Mouse (Mus musculus): Measurements from ENCODE around the gene Praf2.
A peak's percentile ranks its signal among the peaks of the same experiment; 100 is the strongest.
"Not testable (repeated sequence)": the region's sequence is repeated elsewhere in the genome, so short reads cannot be mapped to it uniquely, and the experiment has no call there.

Gene Praf2

DNA sequence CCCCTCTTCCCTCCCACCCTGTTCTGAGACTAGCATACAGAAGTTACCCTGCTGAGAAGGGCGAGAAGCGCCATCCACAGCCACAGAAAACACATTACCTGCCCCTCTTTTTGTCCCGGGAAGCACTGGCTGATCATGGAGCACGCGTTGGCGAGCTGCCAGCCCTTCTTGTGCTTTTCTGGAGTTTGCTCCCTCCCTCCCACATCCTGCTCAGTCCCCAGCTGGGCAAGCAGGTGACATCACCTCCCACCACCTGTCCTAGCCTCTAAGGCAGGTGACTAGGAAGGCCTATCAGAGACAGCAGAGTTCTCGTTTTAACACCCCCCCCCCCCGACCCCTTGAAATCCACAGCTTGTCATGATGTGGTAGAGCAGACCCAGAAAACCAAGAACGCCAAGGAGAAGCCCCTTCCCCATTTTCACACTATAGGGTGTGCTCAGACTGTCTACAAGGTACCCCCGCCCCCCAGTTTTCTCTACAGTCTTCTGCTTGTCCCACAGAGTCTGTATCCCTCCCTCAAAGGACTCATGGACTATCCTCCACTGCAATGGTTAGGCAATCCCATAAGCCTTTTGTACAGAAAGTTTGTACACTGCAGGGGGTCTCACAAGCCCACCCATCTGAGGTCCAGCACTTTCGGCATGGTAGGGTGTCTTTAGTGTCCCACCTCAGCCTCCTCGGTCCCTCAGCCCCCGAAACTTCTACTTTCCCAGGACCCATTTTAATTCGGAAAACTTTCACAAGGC is 11.3 kb downstream of the Praf2 start:
- no peak for DNase-seq (ENCODE audit: low read depth, low spot score)

DNA sequence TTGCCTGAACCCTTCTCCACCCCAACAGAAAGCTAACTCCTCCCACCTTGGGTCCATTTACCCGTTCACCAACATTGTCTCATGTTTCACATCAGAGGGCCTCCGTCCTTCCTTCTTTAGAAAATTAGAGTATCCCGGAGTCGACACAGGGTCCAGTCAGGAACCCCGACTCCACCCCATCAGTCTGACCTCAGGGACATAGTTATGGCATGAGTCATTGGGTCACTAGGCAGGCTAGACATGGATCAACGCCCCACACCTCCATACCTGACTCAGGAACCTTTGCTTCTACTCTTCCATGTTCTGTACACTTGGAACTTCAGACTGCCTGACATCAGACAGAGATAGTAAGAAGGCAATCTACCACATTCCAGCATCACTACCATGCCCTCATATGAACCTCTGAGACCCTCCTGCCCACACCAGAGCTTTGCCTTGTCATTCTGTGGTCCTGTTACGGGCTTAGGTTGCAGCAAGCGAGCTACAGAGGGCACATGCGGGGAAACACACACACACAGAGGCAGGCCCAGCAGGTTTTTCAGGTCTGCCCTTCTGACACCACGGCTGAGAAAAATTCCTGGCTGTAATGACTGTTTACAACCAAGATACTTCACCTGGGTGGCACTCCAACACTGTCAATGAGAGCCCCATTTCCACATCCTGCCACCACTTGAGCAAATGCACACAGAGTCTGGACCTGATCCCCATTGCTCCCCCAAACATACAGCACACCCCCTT is 12.0 kb downstream of the Praf2 start:
- DNase-seq (ENCODE audit: low read depth, low spot score): no peak

DNA sequence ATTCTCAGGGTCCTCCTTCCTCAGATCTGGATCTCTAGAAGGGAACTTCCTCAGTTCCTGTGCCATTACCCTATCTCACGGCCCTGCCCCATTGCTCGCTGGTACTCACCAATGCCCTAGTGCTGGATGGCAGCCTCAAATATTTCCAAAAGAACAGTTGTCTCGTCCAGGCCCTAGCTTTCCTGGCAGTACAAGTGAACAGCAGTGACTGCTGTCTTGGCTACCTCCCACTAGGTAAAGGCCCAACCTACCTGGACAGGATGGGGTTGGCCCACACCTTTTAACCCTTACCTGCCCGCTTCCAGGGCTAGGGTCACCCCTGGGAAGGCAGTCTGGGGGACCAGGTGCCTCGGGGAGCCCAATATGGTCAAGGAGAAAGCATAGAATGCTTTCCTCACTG is 12.9 kb downstream of the Praf2 start:
- DNase-seq (ENCODE audit: low read depth, low spot score): no peak

DNA sequence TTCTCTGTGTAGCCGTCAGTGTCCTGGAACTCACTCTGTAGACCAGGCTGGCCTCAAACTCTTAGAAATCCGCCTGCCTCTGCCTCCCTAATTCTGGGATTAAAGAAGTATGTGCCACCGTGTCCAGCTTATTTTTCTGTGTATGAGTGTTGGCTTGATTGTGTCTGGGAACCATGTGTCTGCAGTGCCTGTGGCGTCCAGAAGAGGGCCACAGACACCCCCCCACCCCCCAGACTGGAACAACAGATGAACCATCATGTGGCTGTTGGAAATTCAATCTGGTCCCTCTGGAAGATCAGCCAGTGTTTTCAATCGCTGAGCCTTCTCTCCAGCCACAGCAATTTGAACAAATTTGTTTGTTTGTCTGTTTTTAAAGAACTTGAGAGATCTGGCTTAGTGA is 15.2 kb downstream of the Praf2 start:
- DNase-seq (ENCODE audit: low read depth, low spot score): no peak

DNA sequence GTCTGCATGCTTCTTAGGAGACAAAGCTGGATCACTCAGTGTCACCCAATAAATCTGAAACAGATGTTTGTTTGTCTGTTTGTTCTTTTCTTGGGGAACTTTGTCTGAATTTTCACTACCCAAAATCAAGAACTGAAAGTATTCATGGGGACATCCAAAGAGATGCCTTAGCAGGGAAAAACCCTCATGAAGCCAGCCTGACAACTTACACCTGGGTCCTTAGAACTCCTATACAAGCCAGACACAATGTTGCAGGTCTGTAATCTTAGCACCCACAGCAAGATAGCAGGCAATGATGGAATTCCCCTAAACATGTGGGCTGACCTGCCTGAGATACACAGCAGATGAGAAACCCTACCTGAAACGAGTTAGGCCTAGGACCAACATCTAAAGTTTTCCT is 16.7 kb downstream of the Praf2 start:
- DNase-seq (ENCODE audit: low read depth, low spot score): no peak

DNA sequence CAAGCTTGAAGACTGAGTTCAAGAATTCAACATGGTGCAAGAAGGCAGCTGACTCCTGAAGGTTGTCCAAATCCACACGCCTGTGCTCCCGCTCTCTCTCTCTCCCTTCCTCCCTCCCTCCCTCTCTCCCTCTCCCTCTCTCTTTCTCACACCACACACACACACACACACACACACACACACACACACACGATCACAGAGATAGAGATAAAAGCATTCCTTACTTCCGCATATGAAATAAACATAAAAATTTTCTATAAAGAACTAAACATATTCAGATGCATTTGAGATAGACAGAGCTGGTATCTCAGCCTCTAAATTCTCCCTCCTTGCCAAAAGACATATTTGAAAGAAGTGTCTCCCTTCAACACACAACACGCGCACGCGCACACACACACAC is 17.2 kb downstream of the Praf2 start:
- DNase-seq (ENCODE audit: low read depth, low spot score): no peak

DNA sequence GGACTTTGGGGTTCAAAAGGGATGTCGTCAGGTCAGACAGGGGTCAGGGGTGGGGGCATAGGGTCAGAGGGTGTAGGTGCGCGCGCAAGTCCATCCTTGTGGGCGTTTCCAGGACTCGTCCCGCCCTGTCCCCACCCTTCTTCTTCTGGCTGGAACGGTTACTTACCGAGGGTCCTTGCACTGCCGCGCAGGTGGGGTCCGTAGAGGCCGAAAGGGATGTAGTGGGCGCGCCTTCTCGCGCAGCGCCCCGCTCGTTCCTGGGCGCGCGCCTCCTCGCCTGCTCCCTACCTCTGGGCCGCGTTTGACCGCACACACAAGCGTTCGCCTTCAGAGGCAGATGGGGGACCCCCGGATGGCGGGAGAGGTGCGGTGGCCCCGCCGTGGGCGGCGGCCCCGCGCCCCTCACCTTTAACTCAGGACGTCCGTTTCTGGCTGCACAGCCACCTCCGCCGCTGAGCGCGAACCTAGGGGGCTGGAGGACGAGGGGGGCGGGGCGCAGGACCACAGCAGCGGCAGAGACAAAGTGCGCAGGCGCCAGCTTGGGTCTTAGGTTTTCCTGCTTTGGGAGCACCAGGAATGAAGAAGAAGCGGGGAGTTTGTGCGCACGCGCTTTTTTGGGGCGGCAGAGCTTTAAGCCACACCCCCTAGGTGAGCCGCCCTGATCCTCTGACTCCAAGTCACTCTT is 22.3 kb downstream of the Praf2 start, which contains the start of gene Ccdc120:
Gene Ccdc120, minus strand, starts transcription at position 474 of the 685 bp plus-strand sequence.
- peak; percentile 56 for DNase-seq (ENCODE audit: low read depth, low spot score)

DNA sequence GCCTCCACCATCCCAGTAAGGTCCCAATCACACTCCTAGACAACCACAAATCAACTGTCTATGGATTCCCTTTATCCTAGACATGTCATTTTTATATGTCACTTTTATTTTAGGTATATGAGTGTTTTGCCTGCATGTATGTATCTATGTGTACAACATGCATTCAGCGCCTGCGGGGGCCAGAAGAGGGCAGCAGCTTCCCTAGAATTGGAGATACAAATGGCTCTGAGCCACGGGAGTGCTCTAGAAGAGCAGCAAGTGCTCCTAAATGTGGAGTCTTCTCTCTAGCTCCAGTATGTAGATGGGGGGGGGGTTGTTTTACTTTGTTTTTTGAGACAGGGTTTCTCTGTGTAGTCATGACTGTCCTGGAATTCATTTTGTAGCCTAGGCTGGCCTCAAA is 25.4 kb downstream of the Praf2 start:
- not testable (repeated sequence) for DNase-seq (ENCODE audit: low read depth, low spot score)

DNA sequence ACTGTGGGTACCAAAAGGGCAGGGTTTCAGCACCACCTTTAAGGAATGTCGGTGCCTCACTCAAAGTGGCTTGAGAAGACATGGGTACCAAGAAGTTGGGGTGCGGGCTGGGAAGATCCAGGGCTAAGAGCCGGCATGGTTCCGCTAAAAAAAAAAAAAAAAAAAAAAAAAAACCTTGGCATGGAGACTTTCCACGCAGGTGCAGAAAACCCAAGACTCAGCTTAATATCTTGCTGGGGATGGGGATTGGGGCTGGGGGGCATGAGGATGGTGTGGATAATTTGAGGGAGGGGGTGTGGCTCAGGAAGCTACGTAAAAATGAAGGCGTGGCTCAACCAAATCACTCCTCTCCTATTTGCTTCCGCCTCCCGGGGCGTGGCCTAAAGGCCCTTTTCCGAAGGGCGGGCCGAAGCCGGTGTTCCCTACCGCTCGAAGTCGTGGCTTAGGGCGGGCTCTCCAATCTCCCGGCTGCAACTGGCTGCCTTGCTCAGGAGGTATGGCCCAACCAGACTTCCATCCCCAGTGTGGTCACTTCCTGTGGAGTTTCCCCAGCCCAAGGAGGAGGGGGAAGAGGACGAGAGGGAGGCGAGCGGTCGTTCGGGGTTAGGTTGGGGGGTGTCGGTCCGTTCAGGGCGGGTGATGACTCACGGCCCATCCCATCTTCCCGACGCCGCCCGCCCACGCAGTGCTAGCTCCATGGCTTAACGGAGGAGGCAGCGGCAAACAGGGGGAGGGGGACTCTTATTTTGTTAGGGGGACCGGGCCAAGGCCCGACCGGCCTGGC is 34.1 kb downstream of the Praf2 start, which contains the start of gene Tfe3:
Gene Tfe3, plus strand, starts transcription at position 424 of the 784 bp plus-strand sequence.
- peak; percentile 75 for DNase-seq (ENCODE audit: low read depth, low spot score)

DNA sequence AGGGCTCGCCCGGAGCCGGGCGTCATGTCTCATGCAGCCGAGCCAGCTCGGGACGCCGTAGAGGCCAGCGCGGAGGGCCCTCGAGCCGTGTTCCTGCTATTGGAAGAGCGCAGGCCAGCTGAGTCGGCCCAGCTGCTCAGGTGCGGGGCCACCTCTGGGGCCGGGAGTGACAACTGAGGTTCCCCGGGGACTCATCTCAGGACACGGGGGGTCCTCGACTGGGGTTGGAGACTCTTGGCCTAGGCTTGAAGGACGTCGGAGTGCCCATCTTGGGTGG is 34.6 kb downstream of the Praf2 start:
- DNase-seq (ENCODE audit: low read depth, low spot score): no peak

DNA sequence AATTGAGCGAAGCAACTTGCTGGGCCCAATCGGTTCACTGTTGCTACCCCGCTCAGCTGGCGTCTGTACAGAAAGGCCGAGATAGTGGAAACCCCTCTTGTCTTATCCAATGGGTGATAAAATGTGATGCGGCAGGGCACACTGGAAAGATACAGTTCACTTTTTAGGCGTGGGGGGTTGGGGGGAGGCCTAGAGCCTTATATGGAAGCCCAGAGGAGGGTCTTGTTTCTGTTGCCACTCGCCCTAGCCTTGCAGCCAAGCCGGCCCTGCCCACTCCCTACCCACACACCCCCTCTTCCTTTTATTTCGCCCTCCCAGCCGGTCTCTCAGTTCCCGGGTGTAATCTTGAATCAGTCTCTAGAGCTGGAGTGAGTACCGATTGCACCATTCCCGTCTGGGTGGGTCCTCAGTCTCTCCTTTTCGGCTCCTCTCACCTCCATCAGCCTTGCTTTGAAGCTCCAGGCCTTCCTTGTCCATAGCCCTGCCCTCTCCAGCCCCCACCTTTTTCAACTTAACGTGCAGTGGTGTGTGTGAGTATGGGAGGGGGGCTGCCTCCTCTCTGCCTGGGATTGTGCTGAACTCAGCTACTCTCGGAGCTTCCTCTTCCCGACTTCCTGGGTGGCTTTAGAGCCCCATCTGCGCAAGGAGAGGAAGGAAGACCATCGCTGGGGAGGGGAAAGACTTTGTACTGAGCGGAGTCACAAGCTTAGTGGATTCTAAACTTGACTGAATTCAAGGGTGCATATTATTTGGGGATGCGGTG is 35.6 kb downstream of the Praf2 start:
- DNase-seq (ENCODE audit: low read depth, low spot score): no peak

DNA sequence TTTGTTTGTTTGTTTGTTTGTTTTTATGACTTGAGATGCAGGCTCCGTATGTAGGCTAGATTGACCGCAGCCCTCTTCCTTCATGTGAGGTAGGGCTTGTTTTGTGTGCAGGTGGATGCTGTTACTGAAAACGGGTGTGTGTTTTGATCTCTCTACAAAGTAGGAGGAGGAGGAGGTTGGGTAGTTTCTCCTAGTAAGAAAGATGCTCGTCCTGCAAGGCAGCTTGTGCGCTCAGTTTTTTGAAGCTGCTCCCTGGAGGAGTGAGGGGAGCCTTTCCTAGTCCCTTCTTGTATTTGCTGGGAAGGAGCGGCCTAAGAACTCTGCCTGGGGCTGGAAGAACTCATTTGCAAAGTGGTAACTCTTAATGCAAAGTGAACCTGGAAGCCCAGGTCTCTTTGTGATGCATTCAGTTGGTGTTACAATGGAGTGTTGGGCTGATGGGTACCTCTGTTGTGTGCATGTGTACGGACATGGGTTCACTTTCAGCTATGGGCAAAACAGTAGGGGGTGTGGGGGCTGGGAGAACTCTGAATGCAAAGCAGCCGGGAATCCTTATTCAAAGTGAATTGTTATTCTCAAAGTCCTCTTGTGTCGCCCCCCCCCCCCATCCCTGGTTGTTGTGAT is 36.5 kb downstream of the Praf2 start:
- DNase-seq (ENCODE audit: low read depth, low spot score): no peak

DNA sequence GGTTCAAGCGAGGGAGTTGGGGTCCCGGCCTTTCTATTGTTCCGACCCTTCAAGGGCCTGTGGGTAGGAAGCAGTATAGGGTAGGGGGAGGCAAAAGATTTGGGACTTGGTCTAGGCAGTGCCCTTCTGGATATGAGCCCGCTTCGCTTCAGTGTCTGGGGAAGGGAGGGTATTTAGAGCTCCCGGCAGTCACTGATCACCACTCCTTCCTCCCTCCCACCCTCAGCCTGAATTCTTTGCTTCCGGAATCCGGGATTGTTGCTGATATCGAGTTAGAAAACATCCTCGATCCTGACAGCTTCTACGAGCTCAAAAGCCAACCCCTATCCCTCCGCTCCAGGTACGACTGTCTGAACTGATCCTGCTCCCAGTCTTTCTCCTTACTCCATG is 37.0 kb downstream of the Praf2 start:
- DNase-seq (ENCODE audit: low read depth, low spot score): no peak

DNA sequence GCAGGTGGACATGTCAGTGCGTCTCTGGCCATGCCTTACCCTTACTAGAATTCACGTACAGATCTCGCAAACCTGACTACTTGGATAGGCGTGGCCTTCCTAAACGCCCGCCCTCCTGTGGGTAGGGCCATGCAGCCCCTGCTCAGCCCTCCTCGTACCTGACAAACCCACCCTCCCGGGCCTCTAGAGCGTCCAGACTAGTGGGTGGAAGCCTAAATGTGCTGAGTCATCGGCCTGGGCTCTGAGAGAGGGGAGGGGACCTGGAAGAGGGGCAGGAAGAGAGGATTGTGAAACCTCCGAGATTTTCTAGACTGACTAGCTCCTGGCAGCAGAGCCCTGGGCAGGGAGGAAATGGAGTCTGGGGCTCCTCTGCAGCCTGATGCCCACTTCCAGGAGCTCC is 37.5 kb downstream of the Praf2 start:
- DNase-seq (ENCODE audit: low read depth, low spot score): peak; percentile 78

DNA sequence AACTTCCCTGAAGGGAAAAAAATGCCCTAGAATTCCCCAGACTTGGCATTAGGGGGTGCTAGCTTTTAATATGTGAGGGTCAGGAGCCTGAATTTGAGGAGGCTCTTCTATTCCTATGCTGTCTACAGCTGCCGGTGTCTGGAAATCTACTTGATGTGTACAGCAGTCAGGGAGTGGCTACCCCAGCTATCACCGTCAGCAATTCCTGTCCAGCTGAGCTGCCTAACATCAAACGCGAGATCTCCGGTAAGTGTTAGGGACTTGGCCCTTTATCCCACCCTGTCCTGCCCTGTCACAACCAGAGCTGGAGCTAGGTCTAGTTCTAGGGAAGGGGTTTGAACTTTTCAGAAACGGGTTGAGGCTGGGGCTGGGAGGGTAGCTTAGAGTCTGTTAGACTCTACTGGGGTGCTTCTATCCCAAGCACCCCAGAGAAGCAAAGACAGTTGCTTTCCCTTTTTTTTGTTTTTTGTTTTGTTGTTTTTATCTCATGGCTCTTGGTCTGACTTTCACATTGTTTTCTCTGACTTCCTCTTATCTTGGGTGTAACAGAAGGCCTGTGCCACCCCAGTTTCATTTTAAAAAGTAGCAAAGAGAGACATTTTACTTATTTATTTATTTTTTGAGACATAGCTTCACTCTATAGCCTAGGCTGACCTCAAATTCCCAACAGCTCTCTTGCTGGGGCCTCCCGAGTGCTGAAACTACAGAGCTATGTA is 41.2 kb downstream of the Praf2 start:
- no peak for DNase-seq (ENCODE audit: low read depth, low spot score)

DNA sequence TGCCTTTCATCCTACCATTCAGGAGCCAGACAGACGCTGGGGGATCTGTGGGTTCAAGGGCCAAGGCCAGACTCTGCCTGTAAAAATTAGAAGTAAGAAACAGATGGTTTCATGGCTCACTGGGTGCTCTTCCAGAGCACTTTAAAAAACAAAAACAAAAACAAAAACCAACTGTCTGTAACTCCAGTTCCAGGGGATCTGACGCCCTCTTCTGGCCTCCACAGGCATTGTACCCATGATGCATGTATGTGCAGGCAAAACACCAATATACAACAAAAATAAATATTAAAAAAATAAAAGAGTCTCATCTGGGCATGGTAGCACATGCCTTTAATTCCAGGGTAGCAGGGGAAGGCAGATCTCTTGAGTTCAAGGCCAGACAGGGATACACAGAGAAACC is 44.5 kb downstream of the Praf2 start:
- DNase-seq (ENCODE audit: low read depth, low spot score): no peak

DNA sequence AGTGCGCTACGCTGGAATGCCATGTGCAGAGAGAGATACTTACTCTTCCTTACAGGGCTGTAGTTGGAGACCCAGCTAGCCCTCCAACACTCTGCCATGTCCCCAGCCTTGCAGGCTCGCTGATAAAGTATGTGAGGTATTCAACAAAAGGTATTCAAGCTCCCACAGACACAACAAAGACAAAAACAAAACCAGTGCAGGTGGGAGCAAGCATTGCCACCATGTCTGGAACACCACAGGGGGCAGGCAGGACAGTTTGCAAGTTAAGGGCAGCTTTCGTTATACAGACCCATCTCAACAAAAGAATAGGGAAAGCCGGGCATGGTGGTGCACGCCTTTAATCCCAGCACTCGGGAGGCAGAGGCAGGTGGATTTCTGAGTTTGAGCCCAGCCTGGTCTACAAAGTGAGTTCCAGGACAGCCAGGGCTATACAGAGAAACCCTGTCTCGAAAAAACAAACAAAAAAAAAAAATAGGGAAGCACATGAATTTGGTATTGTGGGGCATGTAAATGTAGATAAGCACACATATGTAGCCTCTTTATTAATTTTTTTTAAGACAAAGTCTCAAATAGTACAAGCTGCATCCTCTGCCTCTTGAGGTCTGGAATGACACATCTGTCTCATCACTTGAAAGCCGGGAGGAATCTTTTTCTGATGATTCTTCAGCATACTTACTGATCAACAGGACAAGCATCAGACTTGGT is 47.4 kb downstream of the Praf2 start:
- DNase-seq (ENCODE audit: low read depth, low spot score): no peak

DNA sequence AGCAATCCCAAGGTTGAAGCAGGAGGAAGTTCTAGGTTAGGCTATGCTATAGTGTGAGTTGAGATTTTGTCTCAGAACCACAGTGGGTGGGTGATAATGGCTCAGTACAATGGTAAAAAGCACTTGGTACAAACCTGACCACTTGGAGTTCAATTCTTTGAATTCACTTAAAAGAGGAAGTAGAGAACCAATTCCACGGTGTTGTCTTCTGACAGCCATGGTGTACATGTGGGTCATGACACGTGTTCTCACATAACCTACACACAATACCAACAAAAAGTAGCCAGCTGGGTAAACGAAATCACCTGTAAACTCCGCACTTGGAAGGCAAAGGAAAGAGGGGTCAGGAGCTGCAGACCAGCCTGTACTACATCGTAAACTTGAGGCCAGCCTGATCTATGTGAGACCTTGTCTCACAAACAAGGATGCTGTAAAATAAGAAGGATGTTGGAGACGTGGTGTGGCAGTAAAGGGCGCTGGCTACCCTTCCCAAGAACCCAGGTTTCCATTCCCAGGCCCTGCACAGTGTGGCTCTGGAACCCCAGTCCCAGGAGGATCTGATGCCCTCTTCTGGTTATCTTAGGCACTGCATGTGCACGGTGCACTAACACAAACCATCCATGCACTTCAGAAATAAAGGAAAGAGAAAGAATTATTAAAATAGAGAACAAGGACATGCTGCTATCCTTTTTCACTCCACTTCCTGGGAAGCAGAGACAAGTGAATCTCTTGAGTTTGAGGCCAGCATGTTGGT is 48.3 kb downstream of the Praf2 start:
- no peak for DNase-seq (ENCODE audit: low read depth, low spot score)
